Mouse (Mus musculus) forebrain, postnatal 0 days (tissue): ENCODE results near the gene Scgb2b11. TPM values are rescaled to one million over a fixed set of nuclear protein-coding genes. Genes with fewer than 3 reads are reported as not detected.
"Not testable (repeated sequence)": the region's sequence is repeated elsewhere in the genome, so short reads cannot be mapped to it uniquely, and the experiment has no call there.

ENCODE experiments used
- ATAC-seq: fragments of 200-750 bp; cut with Nextera tagmentation; 2 replicates; pipeline ENCODE4 v1.8.0; 2017; ENCODE audit warnings: mild to moderate bottlenecking, moderate library complexity
- DNase-seq: peaks from one replicate; pipeline ENCODE4 v3.0.0-alpha.2; 2015
- H3K27ac ChIP-seq: fragments of 300-500 bp; sonication (generic); 2 replicates; pipeline ENCODE4 v1.5.1; 2014; ENCODE audit warnings: low read depth, mild to moderate bottlenecking, antibody characterized with exemption, low read length, moderate library complexity, mixed read lengths
- H3K27me3 ChIP-seq: fragments of 300-500 bp; sonication (generic); 2 replicates; pipeline ENCODE4 v1.6.1; 2014; ENCODE audit warnings: mild to moderate bottlenecking, low read length, mixed read lengths; ENCODE audit not compliant: insufficient read depth
- H3K36me3 ChIP-seq: fragments of 300-500 bp; sonication (generic); 2 replicates; pipeline ENCODE4 v1.6.1; 2014; ENCODE audit warnings: mild to moderate bottlenecking, moderate library complexity; ENCODE audit not compliant: insufficient read depth
- H3K4me1 ChIP-seq: fragments of 300-500 bp; sonication (generic); 2 replicates; pipeline ENCODE4 v1.6.1; 2014; ENCODE audit warnings: antibody characterized with exemption; ENCODE audit not compliant: insufficient read depth
- H3K4me2 ChIP-seq: fragments of 300-500 bp; sonication (generic); 2 replicates; pipeline ENCODE4 v1.6.1; 2014; ENCODE audit warnings: low read depth, mild to moderate bottlenecking, moderate library complexity
- H3K4me3 ChIP-seq: fragments of 300-500 bp; sonication (generic); 2 replicates; pipeline ENCODE4 v1.5.1; 2014; ENCODE audit warnings: low read depth, low read length, mixed read lengths
- H3K9ac ChIP-seq: fragments of 300-500 bp; sonication (generic); 2 replicates; pipeline ENCODE4 v1.6.1; 2014; ENCODE audit warnings: mild to moderate bottlenecking
- H3K9me3 ChIP-seq: fragments of 300-500 bp; sonication (generic); 2 replicates; pipeline ENCODE4 v1.6.1; 2016; ENCODE audit warnings: low read length
- WGBS: fragments of 180-500 bp; shearing (Covaris S2); extraction: QIAGEN DNeasy Blood & Tissue Kit; methylation state at CpG from one replicate; pipeline ENCODE4 v1.1.7; 2014; 5-methylcytosine and 5-hydroxymethylcytosine counted together
- polyA plus RNA-seq: library from polyadenylated mRNA; unstranded; fragments of >200 nt; fragmentation: Nextera tagmentation; extraction: Ambion mirVana; gene quantifications from 2 replicates; pipeline ENCODE4 v1.2.1, GENCODE M21; 2015
- total RNA-seq: library from RNA; depleted of rRNA; stranded (reverse); fragments of >200 nt; gene quantifications from 2 replicates; pipeline ENCODE4 v1.2.3, GENCODE M21; 2014; rRNA removed

Gene Scgb2b11
- total RNA-seq (not detected in 2 replicates), polyA plus RNA-seq (not detected in 2 replicates)

DNA sequence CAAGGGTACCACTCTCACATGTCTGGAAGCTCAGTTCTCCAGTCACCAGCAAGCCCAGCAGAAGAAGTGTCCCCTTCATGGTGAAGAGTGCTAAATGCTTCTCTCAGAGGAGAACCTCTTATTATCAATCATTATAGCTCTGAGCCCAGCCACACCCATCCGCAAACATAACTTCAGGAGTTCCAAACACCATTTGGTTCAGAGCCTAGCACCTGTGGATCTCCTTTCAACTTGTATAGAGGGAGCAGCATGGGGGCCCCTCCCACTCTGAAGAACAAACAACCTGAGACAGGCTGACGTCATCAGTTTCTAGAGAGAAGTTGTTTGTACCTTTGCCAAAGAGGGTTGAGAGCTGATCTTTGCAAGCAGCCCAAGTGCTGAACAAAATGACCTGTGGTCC is at the start of gene Scgb2b11:
Scgb2b11 (minus strand) TSS at position 101 of the 400 bp plus-strand sequence.
- not testable (repeated sequence) for H3K9ac ChIP-seq
- WGBS = 97% methylated on average over 2 of the region's 2 CpGs

DNA sequence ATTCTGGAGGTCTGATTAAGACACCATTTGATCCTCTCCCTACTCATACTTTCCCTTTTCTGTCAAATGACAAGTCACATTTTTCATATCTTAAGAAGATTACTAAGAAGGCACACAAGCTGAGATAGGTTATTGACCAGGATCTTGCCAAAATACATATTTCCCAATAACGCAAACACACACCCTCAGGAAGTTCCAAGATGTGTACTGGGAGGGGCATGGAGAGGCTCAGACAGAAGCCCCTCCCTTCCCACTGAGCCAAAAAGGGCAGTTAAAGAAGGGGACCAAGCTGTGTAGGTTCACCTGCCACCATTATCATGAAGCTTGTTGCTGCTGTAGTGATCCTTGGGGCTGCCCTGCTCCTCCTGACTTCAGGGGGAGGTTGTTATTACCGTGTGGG is 11.6 kb upstream of the Scgb2b11 start, which contains the start of gene Scgb1b11:
Scgb1b11 (plus strand) TSS at position 301 of the 400 bp plus-strand sequence.
- H3K4me3 ChIP-seq, H3K27me3 ChIP-seq, DNase-seq, H3K4me1 ChIP-seq, H3K27ac ChIP-seq, H3K4me2 ChIP-seq, H3K36me3 ChIP-seq, ATAC-seq, H3K9me3 ChIP-seq, H3K9ac ChIP-seq: not testable (repeated sequence)
- no CpG with 5 or more reads among the region's 2 CpGs for WGBS

More for the DNA sequence above, at the start of gene Scgb2b11:
- not testable (repeated sequence) for H3K4me2 ChIP-seq, H3K27me3 ChIP-seq, H3K9me3 ChIP-seq, DNase-seq, ATAC-seq, H3K36me3 ChIP-seq, H3K4me1 ChIP-seq, H3K27ac ChIP-seq, H3K4me3 ChIP-seq

Other genes with a start within 250 kb of the Scgb2b11 start
- gene Scgb1b10, start 110.3 kb downstream of the Scgb2b11 start, total RNA-seq = not detected in 2 replicates
- gene Scgb1b10, start 110.3 kb downstream of the Scgb2b11 start, polyA plus RNA-seq = not detected in 2 replicates
- not detected in 2 replicates for gene Scgb1b11, start 11.7 kb upstream of the Scgb2b11 start, total RNA-seq
- not detected in 2 replicates for gene Scgb1b11, start 11.7 kb upstream of the Scgb2b11 start, polyA plus RNA-seq
- gene Scgb2b12, start 116.1 kb upstream of the Scgb2b11 start, total RNA-seq = not detected in 2 replicates
- not detected in 2 replicates for gene Scgb2b12, start 116.1 kb upstream of the Scgb2b11 start, polyA plus RNA-seq
- gene Scgb1b12, start 123.0 kb upstream of the Scgb2b11 start, total RNA-seq = not detected in 2 replicates
- not detected in 2 replicates for gene Scgb1b12, start 123.0 kb upstream of the Scgb2b11 start, polyA plus RNA-seq
- not detected in 2 replicates for gene Scgb1b29, start 230.4 kb upstream of the Scgb2b11 start, total RNA-seq
- not detected in 2 replicates for gene Scgb1b29, start 230.4 kb upstream of the Scgb2b11 start, polyA plus RNA-seq